Mouse (Mus musculus) megakaryocyte, embryonic 14.5 days (primary cell): ENCODE results near the gene Stx1a.

Source experiments
- FLI1 ChIP-seq: IDR thresholded peaks from 2 replicates; pipeline ENCODE4 v1.6.1; 2012; ENCODE audit warnings: low read length, inconsistent platforms, mixed read lengths
- GATA1 ChIP-seq: IDR thresholded peaks from 3 replicates; pipeline ENCODE4 v1.6.1; 2012; ENCODE audit warnings: mixed read lengths, low read length, inconsistent platforms, borderline replicate concordance

GRCm38 (mm10) chr5:135042105-135042788 is 19.0 kb downstream of the Stx1a start:
- TF ChIP-seq GATA1 = no peak
- no peak for TF ChIP-seq FLI1
